Mouse (Mus musculus) liver, embryonic 14.5 days (tissue): ENCODE data around the gene Sh3bgr. TPM values are rescaled to one million over a fixed set of nuclear protein-coding genes. Genes with fewer than 3 reads are reported as not detected.

Source experiments
- ATAC-seq: fragments of 200-750 bp; cut with Nextera tagmentation; 2 replicates; pipeline ENCODE4 v1.8.0; 2017; ENCODE audit warnings: moderate number of reproducible peaks, mild to moderate bottlenecking, moderate library complexity; ENCODE audit not compliant: insufficient read depth
- DNase-seq, 3 experiments: peaks; one replicate each; pipeline ENCODE4 v3.0.0-alpha.2; 2012 to 2013; ENCODE audit warnings: low read depth in 3 of 3, low spot score in 3 of 3
- H3K27ac ChIP-seq: fragments of 300-500 bp; sonication (generic); 2 replicates; pipeline ENCODE4 v1.5.1; 2014; ENCODE audit warnings: moderate library complexity, mild to moderate bottlenecking, control low read depth, inconsistent platforms
- H3K27me3 ChIP-seq: fragments of 300-500 bp; sonication (generic); 2 replicates; pipeline ENCODE4 v1.6.1; 2014; ENCODE audit warnings: mild to moderate bottlenecking, low read length, moderate library complexity; ENCODE audit not compliant: control insufficient read depth, insufficient read depth
- H3K36me3 ChIP-seq: fragments of 300-500 bp; sonication (generic); replicated peaks from 2 replicates; pipeline ENCODE4 v1.6.1; 2014; ENCODE audit warnings: low read depth; ENCODE audit not compliant: control insufficient read depth, insufficient read depth
- H3K4me1 ChIP-seq, 2 experiments: fragments of 200-500 bp in 1 of 2; fragments of 300-500 bp in 1 of 2; sonication (generic) in 1 of 2; replicated peaks; 2 replicates each; pipeline ENCODE4 v1.6.1; 2012 to 2014; ENCODE audit warnings: antibody characterized with exemption in 1 of 2, inconsistent platforms in 1 of 2, low read length in 1 of 2; ENCODE audit not compliant: control insufficient read depth in 2 of 2, insufficient read depth in 2 of 2
- H3K4me2 ChIP-seq: fragments of 300-500 bp; sonication (generic); 2 replicates; pipeline ENCODE4 v1.6.1; 2014; ENCODE audit warnings: low read depth, mild to moderate bottlenecking, control low read depth, moderate library complexity
- H3K4me3 ChIP-seq, 2 experiments: fragments of 200-500 bp in 1 of 2; fragments of 300-500 bp in 1 of 2; sonication (generic) in 1 of 2; 2 replicates each; pipeline ENCODE4 v1.5.1; 2012 to 2014; ENCODE audit warnings: low read depth in 2 of 2, low read length in 2 of 2, mild to moderate bottlenecking in 2 of 2, control low read depth in 1 of 2, inconsistent platforms in 1 of 2, moderate library complexity in 1 of 2; ENCODE audit not compliant: insufficient read depth in 1 of 2
- H3K9ac ChIP-seq: fragments of 300-500 bp; sonication (generic); replicated peaks from 2 replicates; pipeline ENCODE4 v1.6.1; 2014; ENCODE audit warnings: mild to moderate bottlenecking, control low read depth, moderate library complexity
- H3K9me3 ChIP-seq: fragments of 300-500 bp; sonication (generic); 2 replicates; pipeline ENCODE4 v1.6.1; 2016; ENCODE audit warnings: low read length, mixed read lengths; ENCODE audit not compliant: control insufficient read depth
- CTCF ChIP-seq: IDR thresholded peaks from 2 replicates; pipeline ENCODE4 v1.5.1; 2016; ENCODE audit warnings: antibody characterized with exemption, low read depth, control low read depth
- EP300 ChIP-seq: IDR thresholded peaks from 2 replicates; pipeline ENCODE4 v1.6.1; 2016; ENCODE audit warnings: antibody characterized with exemption, low read depth
- WGBS: fragments of 180-500 bp; shearing (Covaris S2); extraction: QIAGEN DNeasy Blood & Tissue Kit; methylation state at CpG from one replicate; pipeline ENCODE4 v1.1.7; 2014; ENCODE audit not compliant: insufficient replicate concordance; 5-methylcytosine and 5-hydroxymethylcytosine counted together
- polyA plus RNA-seq, 2 experiments: library from polyadenylated mRNA; depleted of rRNA in 1 of 2; stranded (reverse) in 1 of 2; unstranded in 1 of 2; fragments of >200 nt; fragmentation: Nextera tagmentation in 1 of 2; extraction: Ambion mirVana in 1 of 2; gene quantifications; 2 replicates each; pipeline versions ENCODE4 v1.2.1 to v1.2.3; 2012 to 2014

Sh3bgr gene
- polyA plus RNA-seq, 2 experiments = 0.29 to 0.30 TPM

DNA sequence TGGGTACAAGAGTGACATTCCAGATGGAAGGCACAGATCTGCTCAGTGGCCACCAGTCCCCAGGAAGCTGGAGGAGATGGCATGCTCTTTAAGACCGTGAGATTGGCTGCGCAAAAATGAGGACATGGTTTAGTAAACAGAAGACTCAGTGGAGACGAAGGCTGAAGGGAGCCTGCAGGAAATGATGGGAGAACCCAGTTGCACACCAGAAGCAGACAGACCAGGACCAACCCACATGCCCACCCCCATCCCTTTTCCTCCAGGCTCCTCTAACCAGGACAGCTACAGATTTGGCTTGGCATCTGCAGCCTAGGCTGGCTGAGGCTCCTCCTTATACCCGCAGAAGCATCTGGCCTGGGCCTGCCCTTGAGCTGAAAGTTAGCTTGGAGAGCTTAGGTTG is 38.9 kb upstream of the Sh3bgr start:
- Histone ChIP-seq H3K9ac (no peak overlapping the region), H3K9me3 (no peaks in the 10 kb centered on the region), H3K4me1 (0 out of 4 replicates have a peak, but pooled peaks cover 0 to 2% of the 10 kb centered on the region in 2 experiments), H3K4me2 (no peak overlapping the region), H3K4me3 (no peak overlapping the region), H3K27me3 (no peaks in the 10 kb centered on the region; the same call in 1 of the 2 replicates), H3K27ac (no peak overlapping the region), H3K36me3 (no peaks in the 10 kb centered on the region)
- 79% methylated on average over 4 of the region's 4 CpGs for WGBS
- ATAC-seq = no peak
- no peak for DNase-seq
- TF ChIP-seq CTCF (no peak), EP300 (no peak)

DNA sequence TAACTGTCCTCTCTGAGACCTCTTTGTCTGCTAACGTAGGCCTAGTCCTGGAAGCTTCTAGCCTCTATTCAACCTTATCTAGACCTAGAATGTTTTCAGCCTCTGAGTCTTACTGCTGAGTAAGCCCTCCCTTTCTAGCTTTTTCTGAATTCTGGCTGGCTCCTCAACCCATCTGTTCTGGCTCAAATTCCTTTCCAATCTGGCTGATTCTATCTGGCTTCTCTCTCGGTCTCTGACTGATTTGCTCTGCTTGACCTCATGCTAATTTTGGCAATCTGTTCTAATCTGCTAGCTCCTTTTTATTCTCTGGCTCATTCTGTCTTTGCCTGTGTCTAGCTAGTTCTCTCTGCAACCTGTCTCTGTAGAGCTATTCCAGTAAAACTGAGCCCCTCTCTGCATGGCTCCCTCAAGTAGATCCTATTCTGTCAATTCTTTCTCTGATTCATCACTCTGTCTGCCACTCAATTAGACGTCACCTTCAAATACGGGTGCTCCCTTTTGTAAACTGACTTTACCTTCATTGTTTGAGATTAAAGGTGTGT is 34.5 kb upstream of the Sh3bgr start:
- Histone ChIP-seq H3K27ac (no peak overlapping the region), H3K4me2 (no peak overlapping the region), H3K9ac (no peak overlapping the region), H3K9me3 (no peaks in the 10 kb centered on the region), H3K4me3 (no peak overlapping the region), H3K4me1 (no peaks in the 10 kb centered on the region), H3K27me3 (no peaks in the 10 kb centered on the region), H3K36me3 (no peaks in the 10 kb centered on the region)
- TF ChIP-seq EP300 = no peak
- TF ChIP-seq CTCF = no peak
- ATAC-seq (no peak), DNase-seq (no peak)
- 66% methylated on average over 4 of the region's 4 CpGs for WGBS

DNA sequence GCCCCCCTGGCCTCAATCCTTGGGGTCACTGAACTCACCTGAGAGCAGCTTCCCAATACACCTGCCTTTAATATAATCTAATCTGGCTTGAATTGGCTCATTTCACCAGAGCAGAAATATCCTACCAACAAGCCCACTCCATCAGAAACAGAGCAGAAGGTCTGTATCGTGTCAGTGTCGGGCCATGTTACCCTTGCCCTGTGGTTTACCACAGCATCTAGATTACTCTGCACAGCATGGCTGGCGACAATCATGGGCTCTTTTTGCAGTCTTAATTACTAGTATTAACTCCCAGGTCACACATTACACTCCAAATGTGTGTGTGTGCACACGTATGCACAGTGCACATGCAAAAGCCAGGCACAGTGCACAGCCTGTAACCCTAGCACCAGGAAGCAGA is 31.4 kb upstream of the Sh3bgr start:
- no peak overlapping the region for H3K27ac ChIP-seq
- no peak for DNase-seq
- TF ChIP-seq EP300 (no peak), CTCF (no peak)
- WGBS = 38% methylated on average over 4 of the region's 4 CpGs
- no peak for ATAC-seq
- no peaks in the 10 kb centered on the region for H3K9me3 ChIP-seq
- no peaks in the 10 kb centered on the region for H3K36me3 ChIP-seq
- H3K4me3 ChIP-seq = no peak overlapping the region
- H3K27me3 ChIP-seq = no peaks in the 10 kb centered on the region
- H3K4me2 ChIP-seq = no peak overlapping the region
- no peak overlapping the region for H3K9ac ChIP-seq
- no peaks in the 10 kb centered on the region for H3K4me1 ChIP-seq

- Histone ChIP-seq H3K4me1 (no peaks in the 10 kb centered on the region), H3K4me3 (no peak overlapping the region), H3K27me3 (no peaks in the 10 kb centered on the region), H3K4me2 (no peak overlapping the region), H3K9me3 (no peaks in the 10 kb centered on the region), H3K27ac (no peak overlapping the region), H3K36me3 (no peaks in the 10 kb centered on the region), H3K9ac (no peak overlapping the region)
- no peak for TF ChIP-seq EP300
- no peak for TF ChIP-seq CTCF
- WGBS = 67% methylated on average over 8 of the region's 8 CpGs
- no peak for DNase-seq
- ATAC-seq = no peak
These were observed 26.6 kb upstream of the Sh3bgr start for GRCm38 (mm10) chr16:96173648-96174047.

GRCm38 (mm10) chr16:96175399-96175798 is 24.9 kb upstream of the Sh3bgr start:
- H3K27me3 ChIP-seq = no peaks in the 10 kb centered on the region
- no peaks in the 10 kb centered on the region for H3K36me3 ChIP-seq
- H3K4me3 ChIP-seq = no peak overlapping the region
- WGBS = 37% methylated on average over 2 of the region's 2 CpGs
- no peak for ATAC-seq
- H3K27ac ChIP-seq = no peak overlapping the region
- DNase-seq = no peak
- H3K9me3 ChIP-seq = no peaks in the 10 kb centered on the region; the same call in 1 of the 2 replicates
- no peak for TF ChIP-seq CTCF
- no peak for TF ChIP-seq EP300
- H3K9ac ChIP-seq = no peak overlapping the region
- no peaks in the 10 kb centered on the region for H3K4me1 ChIP-seq
- H3K4me2 ChIP-seq = no peak overlapping the region
